Mouse (Mus musculus) bone marrow macrophage, adult 2 months (primary cell): ENCODE measurements at regions not wholly inside any gene's neighbourhood (a gene's known extent, or its start where the extent isn't known, plus 50 kb on each side); places are given as distances from the start of the nearest gene placed in this dataset.

Source experiments
- CTCF ChIP-seq: IDR thresholded peaks from 2 replicates; pipeline ENCODE4 v1.5.1; 2012; ENCODE audit warnings: low read depth, mild to moderate bottlenecking, low read length, moderate library complexity
- POLR2A ChIP-seq: IDR thresholded peaks from 2 replicates; pipeline ENCODE4 v1.6.1; 2012; ENCODE audit warnings: mild to moderate bottlenecking, low read depth, low read length, borderline replicate concordance

- TF ChIP-seq POLR2A (no peak), CTCF (no peak)
Measured at GRCm38 (mm10) chr11:23114636-23115035, 107.3 kb downstream of the Fam161a start.
